Mouse (Mus musculus) retina, postnatal 1 day (tissue): Measurements from ENCODE around the gene Babam2.
"Not testable (repeated sequence)": the region's sequence is repeated elsewhere in the genome, so short reads cannot be mapped to it uniquely, and the experiment has no call there.

Experiments
- DNase-seq: peaks from one replicate; pipeline ENCODE4 v3.0.0-alpha.2; 2012

The Babam2 gene

DNA sequence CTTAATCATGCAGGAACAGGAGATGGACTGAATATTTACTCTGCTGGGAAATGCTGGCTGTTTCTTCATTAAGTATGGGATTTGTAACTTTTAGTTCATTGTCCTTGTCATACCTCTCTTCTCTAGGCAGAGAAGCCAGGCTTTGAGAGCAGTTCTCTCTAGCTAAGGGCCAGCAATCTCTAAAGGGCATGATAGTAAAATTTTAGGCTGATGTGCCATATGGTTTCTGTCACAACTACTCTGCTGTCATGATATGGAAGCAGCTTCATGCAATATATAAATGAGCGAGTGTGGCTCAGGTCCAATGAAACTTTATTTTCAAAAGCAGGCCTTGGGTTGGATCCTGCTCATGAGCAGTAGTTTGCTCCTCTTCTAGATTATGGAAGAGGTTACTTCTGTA, 142.9 kb downstream of the Babam2 start:
- no peak for DNase-seq

DNA sequence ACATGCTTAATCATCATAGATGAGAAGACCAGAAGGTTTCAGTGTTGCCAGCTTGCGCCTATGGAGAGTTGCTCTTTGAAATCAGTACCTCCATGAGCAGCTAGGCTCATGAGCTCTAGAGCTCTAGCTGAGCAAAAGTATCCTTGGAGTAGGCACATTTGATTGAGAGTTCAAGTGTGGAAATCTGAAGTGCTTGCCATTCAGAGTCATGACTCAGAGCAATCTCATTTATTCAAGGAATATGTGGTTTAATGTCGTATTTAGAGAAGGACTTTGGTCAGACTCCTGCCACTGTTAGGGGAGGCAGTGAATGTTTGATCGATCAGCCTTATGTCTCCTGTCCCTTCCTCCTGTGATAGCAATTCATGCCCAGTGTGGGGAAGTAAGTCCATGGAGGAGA, 147.4 kb downstream of the Babam2 start:
- DNase-seq: no peak

DNA sequence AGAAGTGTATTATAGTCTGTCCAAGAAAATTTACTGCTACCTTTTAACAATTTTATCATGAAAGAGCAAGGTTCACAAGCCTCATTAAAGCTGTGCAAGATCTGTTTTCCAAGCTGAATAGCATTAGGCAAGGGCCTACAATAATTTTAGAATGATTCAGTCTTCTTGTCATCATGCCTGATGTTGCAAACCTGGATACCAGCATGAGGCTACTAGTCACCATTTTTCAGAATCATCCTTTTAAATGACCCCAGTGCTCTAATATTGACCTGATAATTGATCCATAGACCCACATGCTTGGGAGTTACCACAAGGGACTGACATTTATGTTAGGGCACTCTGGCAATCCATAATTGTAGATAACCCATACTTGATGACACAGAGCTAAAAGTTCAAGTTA, 149.5 kb downstream of the Babam2 start:
- DNase-seq: no peak

DNA sequence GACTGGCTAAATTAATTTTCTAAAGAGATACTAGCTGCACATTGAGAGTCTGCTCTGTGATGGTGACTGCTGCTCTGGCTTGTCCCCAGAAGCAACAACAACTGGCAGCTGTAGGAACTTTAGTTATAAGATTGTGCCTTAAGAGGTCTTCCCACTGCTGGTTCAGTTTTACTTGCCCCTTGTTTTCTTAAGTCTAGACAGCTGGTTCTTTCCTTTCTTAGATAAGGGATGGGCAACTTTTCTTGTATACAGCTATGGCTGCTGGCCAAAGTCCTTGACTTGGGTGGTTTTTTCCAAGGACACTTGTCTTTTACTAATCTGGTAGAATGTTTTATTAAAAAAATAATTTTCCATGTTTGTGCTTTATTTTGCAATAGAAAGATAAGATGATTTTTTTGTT, 151.5 kb downstream of the Babam2 start:
- no peak for DNase-seq

DNA sequence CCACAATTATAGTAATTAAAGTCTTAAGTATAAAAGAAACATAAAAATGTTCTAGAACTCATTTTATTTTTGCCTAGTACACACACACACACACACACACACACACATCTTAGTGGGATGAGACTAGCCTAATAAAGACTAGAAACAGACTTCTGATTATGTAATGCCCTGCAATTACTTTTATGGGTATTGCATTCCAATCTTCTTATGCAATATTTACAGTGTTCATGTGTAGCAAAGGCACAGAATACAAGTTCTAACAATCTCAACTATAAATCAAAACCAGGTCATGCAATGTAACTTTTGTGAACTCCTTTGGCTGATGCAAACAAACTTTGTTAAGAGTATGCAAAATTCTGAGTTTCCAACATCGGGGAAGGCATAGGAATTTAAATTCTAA, 155.3 kb downstream of the Babam2 start:
- DNase-seq: no peak

DNA sequence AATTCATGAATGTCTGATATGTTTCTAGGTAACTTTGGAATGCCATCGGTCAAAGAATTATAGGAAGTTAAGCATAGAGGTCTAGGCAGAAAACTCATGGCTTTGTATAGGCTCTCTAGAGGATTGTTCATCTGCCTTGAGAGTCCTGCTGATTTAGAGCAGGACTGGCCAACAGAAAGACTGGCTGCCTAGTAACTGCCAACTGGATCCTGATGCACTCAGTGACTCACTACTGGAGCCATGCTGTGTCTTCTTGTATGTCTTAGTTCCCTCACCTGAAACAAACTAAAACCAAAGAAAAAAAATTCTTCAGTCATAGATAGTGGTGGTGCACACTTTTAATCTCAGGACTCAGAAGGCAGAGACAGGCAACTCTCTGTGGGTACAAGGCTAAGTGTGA, 156.3 kb downstream of the Babam2 start:
- DNase-seq: no peak

DNA sequence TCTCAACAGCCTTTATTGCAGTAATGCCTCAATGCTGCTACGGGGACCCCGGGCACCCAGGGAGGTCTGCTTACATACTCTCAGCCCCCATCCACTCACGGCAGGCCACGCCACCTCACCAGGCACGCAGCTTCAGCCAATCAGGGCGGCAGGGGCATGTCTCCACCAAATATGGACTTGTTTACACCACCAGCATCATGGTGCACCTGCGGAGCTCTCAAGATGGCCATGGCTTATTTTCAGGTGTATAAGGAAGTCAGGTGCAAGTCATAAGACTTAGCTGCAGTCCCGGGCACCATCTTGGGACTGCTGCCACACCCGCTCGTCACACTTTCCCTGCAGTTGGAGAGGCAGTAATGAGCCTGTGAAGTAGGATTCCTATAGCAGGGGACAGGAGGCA, 161.4 kb downstream of the Babam2 start:
- DNase-seq: not testable (repeated sequence)

DNA sequence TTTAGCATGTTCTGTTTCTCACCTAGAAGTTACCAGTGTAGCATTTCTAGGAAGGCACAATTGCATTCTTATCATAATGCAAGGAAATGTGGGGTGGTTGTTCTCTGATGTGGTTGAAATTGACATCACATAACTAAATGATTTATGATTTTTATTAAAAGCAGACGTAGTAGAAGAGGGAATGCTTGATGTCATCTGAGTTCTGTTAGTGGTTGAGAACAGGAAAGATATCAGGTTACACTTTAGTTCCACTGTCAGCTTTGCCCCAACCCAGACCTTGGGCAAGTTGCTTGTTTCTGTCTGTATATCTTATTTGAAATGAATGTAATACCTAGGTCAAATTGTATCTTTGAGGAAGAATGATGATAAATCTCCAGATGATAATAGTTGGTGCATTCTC, 162.9 kb downstream of the Babam2 start:
- no peak for DNase-seq

DNA sequence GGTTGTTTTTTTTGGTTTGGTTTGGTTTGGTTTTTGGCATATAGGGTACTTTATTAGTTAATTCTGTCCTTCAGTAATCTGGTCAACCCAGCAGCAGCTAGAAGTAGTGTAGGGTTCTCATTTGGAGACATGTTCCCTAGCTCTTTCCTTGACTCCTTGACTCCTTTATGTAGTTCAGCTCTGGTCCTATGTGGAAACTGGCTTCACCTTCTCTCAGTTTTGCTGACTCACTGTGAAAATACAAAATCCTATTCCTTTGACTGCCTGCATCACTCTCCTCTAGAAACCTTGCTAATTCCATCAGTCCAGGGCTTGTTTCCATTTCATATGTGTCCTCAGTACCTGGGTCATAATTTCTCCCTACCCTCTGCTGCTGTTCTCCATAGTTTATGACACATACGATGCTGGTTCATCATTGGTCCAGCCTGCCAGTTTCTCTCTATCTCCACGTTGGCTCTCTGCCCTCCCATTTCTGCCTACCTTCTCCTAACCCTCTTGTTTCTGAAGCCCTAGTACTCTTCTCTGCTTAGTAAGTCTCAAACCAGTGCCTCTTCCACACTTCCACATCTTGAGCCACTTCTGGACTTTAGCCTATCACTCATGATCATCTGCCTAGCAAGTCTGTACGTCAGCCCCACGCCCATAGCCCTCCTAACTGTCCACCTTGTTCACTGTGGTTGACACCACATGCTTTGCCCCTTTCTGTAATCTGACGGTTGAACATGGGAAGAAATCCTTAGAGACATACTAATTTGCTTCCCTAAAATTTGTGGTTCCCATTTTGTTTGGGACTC, 163.5 kb downstream of the Babam2 start:
- no peak for DNase-seq

DNA sequence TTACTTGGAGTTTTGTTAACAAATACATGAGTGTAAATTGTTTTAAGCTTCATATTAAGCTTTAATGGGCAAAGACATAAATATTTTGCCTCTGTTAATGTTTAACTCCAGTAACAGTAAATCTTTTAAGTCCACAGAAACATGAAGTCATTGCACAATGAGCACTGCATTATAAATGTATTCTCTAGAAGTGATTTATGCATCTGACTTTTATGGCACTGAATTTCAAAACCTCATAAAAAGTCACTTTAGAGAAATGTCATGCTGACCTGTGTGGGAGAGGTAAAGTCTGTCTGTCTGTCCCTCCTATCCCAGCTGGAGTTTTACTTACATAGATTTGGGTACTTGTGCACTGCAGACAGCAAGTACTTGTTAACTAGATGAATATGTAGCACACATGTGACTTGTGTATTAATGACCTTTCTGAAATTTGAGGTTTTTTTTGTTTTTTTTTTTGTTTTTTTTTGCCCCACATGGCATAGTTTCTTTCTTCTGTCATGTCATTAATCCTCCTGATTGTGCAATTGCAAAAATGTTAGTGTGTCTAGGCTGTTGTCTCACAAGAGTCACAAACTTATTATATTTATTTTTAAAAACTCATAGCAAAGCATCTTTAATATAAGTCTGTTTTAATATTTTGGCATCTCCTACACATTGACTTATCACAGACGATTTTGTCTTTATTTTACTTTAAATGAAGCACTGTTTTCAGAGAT, 165.4 kb downstream of the Babam2 start:
- DNase-seq: no peak

DNA sequence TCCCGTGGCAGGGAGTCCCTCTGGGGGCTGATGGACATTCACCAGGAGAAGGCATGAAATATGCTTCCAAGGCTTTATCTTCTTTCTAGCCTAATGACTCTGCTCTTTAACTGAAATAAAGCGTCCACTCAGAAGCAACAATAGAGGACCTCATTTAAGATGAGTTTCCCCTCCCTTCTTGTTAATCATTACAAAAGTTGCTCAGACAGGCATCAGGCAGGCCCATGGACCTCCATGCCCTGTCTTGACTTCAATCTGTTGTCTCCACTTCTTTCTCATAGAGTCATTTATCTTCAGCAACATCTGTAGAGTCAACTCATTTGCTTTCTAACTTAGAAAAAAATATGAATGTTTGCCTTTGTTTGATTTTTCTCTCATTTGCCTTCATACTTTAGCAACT, 166.6 kb downstream of the Babam2 start:
- no peak for DNase-seq

DNA sequence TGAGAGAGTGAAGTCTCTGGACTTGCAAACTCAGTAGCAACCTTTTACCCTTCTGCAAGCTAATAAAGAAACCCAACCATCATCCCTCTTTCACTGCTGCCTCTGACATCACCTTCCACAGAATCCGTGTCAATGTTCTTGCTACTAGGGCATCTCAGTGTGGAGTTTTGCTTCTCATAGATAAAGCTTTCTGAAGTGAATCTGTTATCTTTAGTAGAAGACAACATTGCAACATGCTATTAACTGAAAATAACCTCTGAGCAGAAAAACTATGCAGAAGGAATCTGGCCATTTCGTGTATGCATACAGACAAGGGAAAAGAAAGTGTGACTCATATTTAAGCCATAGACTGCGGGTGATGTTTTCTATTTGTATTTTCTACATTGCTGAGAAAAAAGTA, 168.6 kb downstream of the Babam2 start:
- DNase-seq: no peak

DNA sequence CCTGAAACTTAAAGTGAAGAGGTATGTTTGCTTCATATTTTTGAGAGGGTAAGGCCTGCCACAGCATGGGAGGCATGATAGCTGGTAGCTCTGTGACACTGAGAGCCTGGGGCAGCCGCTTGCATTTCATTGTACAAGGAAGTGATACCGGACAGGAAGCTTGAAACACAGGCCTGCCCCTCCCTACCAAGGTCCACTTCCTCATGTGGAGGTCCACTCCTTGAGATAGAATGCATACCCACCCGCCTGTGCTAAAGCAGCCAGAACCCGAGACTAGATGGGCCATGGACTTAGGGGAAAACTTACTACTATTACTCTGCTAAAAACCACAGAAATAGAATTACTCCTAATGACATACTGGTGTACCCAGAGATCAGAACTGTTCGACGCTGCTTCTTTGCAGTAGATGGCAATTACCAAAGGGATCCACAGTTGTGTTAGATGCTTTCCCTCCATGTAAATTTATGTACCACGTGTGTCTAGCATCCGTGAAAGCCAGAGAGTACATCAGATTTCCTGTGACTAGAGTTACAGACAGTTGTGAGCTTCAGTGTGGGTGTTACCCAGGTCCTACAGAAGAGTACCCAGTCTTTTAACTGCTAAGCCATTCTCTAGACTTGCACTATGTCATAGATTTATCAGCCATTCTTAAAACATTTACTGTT, 173.5 kb downstream of the Babam2 start:
- no peak for DNase-seq

DNA sequence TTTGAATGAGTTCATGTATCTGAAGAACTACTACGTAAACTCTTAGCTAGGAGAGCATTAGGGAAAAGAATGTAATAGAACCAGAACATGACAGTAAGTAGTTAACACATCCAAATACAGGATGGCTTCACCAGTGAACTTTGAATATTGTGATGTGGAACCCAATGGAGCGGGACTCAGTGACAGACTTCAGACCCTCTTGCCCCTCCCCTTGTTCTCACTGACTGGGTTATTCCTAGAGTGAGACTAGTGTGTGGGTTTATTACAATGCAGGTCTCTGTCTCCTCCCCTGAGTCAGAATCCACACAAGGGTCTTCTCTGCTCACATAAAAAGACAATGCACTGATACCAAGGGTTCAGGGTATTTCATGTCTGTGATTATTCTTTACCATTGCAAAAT, 175.8 kb downstream of the Babam2 start:
- no peak for DNase-seq

DNA sequence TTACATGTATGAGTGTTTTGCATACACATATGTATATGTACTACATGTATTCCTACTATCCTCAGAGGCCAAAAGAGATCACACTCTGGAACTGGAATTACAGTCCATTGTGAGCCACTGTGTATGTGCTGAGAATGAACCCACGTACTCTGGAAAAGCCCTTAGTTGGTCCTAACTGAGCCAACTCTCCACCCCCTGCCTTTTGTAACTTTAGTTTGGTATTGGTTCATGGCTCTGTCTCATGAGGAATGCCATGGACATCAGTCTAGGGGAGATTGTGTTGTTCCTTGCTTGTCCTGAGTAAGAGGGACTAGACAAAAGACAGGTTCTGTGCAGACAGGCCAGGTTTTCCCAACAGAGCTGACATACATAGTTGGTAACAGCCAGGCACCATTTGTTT, 177.1 kb downstream of the Babam2 start:
- no peak for DNase-seq

DNA sequence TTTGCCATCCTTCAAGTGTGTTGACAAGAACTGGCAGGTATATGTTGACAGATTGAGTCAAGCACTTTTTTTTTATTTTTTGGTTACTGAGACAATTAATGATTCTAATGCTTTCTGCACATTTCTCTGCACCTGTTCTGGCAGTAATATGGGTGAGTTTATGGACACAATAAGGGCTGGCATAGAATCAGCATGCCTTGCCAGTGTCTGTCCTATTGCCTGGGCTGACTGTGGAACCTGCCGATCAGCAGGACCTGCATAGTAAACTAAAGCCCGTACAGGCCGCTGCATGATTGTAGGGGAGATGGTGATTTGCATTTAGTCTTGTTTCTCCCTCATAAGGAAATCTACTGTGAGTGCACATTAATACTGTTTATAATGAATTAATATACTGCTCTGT, 178.0 kb downstream of the Babam2 start:
- no peak for DNase-seq

DNA sequence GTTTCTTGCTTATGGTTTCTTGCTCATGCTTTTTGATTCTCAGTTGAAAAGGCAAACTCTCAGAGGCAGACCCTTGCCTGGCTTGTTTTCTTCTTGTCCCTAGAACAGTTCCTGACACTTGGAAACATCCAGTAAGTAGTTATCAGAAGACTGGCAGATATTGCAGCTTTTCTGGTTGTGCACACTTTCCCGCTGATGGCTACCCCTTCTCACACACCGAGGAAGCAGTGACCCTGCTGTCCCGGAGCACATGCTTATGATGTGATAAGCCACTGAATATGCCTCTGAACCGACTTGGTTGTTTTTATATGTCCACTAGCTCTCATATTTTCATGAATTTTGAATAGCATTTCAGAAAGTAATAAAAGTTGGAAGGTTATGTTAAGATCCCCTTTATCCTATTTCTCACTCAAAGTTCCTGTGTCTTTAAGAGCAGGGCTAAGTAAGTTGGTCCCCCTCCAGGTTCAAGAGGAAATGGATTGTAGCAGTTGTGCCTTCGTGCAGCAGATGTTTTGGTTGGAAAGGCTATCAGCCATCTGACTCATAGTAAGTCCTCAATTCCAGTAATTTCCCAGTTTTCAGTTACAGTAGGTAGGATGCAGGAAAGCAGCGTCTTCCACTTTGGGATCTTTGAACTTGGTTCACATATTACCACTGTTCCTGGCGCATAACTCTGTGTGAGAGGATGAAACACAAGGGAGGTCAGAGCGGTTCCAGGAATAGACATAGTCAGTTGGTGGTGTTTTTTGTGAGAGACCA, 178.9 kb downstream of the Babam2 start:
- DNase-seq: no peak

DNA sequence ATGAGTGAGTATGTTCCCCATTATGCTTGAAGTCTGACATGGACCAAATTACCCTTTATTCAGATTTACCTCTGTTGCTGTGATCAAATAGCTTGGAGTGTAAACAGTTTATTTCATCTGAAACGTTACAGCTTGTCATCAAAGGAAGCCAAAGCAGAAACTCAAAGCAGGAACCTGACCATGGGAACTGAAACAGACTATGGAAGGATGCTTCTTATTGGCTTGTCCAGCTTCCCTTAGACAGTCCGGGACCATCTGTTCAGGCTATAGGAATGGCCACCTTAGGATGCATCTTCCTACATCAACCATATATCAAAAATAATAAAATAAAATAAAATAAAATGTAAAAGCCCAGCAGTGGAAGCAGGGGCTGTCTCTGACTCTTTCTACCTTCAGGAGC, 183.0 kb downstream of the Babam2 start:
- DNase-seq: no peak

DNA sequence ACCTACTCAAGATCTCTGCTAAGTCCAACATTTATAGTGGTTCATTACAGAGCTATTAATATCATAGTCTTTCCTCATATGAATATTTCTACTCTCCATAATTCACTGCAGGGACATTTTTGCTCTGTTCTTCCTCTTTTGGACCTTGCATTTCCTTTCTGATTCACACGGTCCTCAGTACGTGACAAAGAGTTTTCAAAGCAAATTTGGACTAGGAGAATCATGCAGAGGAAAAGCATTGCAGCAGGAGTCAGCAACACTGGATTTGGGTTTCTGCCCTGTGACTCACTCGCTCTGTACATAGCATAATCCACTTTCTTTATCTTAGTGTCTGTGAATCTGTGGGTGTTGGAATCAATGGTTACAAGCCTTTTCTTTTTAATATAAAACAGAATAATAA, 184.8 kb downstream of the Babam2 start:
- DNase-seq: no peak

DNA sequence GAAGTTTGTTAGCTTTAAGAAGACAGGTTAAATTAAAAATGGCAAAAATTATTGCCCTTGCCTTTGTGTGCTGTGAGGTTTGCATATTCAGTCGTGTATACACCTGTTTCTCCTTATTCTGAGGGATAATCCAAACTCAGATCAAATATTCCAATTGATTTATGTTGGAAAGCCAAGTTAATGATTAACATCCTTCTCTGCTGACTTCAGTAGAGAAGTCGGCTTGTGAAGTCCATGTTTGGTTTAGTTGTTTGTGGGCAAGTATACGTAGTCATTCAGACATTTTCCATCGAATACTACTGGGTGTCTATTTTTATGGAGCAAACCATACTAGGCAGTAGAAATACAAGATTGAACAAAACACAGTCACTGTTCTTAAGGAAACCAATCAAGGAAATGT, 187.5 kb downstream of the Babam2 start:
- DNase-seq: no peak

DNA sequence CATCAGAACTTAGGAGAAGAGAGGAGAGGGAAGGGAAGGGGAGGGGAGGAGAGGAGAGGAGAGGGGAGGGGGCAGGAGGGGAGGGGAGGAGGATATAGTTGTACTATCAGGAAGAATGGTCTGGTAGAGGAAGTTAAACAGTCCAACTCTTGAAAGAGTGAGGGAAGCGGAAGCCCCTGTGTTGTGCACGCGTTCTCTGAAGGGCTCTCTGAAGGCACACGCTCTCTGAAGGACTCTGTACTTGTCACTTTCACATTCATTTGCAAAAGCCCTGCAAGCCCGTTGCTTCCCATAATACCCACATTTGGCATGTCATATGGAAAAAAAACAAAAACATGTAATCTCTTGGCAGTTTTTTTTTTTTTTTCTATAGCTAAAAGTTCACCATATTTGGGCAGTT, 190.1 kb downstream of the Babam2 start:
- DNase-seq: no peak

DNA sequence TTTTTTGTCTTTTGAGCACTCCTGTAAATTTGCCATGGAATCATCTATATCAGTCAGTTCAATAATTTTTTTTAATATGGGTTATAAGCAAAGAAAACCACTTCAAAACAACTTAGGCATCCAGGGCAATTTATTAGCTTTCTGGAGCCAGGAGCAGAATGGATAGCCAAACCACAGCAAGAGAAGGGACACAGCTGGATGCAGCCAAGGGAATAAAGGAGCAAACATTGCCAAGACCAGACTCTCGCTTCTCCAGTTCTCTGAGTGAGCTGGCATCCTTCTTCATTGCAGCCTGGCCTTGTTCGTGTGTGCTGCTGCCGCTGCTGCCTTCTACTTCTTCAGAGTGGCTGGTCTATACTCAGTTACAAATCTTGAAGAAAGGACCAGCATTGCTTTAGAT, 190.9 kb downstream of the Babam2 start:
- DNase-seq: no peak

DNA sequence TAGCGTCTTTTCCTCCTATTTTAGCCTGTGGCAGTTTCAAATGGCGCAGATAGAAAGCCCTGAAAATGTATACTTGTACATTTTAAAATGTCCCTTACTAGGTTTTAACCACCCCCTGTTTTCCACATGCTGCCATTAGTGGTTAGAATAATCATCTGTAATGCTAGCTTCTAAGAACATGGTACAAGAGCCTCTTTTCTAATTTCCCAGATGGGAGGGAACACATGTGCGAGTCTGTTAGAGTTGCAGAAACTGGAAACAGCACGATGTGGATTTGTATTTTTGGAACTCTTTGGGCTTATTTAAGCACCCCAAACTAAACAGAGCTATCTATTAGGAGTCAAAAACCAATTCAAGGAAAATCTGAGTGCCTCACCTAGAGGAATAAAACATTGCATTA, 195.1 kb downstream of the Babam2 start:
- DNase-seq: no peak
